Mouse (Mus musculus): Measurements from ENCODE around the gene Acsbg1. TPM values are rescaled to one million over a fixed set of nuclear protein-coding genes. Genes with fewer than 3 reads are reported as not detected.
A peak's percentile ranks its signal among the peaks of the same experiment; 100 is the strongest.
"Not testable (repeated sequence)": the region's sequence is repeated elsewhere in the genome, so short reads cannot be mapped to it uniquely, and the experiment has no call there.

The Acsbg1 gene
- total RNA-seq (2021) = 68.3 and 86.2 TPM in 2 replicates
- long read RNA-seq, experiment 1, transcript Acsbg1-201 (14 exons, 2,880 nt) = major isoform, 246 of 291 reads
- long read RNA-seq, experiment 1, partial matches to known transcripts = 30 of 291 reads
- long read RNA-seq, experiment 1, other reads (novel, unspliced or antisense) = 15 of 291 reads
- long read RNA-seq, experiment 2, transcript Acsbg1-201 (14 exons, 2,880 nt) = major isoform, 165 of 203 reads
- long read RNA-seq, experiment 2, partial matches to known transcripts = 23 of 203 reads
- long read RNA-seq, experiment 2, other reads (novel, unspliced or antisense) = 15 of 203 reads

- DNase-seq = peak; percentile 68
Observed at GRCm38 (mm10) chr9:54661605-54662377, at the start of gene Acsbg1. TSS of gene Acsbg1 (minus strand) at chr9:54661870.

DNA sequence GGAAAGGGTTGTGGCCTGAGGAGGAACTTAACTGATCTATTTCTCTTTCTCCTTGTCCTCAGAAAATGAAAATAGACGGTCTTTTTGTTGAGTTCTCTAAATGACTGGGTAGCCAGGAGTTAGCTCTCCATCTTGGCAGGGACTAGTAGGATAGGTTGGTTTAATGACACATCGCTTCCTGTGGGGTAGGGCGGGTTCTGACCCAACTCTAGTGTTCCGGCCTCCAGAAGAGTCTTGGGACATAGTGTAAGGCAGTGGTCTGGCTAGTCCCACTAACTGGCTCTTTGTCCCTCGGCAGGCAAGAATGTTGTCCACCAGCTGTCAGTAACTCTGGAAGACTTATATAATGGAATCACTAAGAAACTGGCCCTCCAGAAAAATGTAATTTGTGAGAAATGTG, 46.4 kb upstream of the Acsbg1 start:
- DNase-seq = no peak

GRCm38 (mm10) chr9:54707288-54707999, 45.8 kb upstream of the Acsbg1 start:
- DNase-seq = no peak

- no peak for DNase-seq
Observed at GRCm38 (mm10) chr9:54705561-54705960, 43.9 kb upstream of the Acsbg1 start.

DNA sequence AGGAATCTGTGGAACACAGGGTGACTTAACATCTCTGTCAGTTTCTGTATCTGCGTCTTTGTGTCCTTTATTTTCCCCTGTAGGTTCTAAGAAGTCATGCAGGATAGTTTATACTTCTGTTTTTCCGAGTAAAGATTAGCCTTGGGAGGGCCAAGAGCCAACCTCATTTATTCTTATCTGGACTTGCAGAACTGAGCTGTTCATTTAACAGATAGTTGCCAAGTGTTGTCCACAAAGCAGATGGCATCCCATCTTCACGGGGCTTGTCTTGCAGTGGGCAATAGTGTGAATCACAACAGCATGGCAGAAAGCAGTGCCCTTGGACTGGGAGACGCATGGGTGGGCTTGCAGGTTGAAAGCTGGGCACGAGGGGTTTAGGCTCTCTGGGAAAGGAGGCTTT, 42.7 kb upstream of the Acsbg1 start:
- no peak for DNase-seq

DNA sequence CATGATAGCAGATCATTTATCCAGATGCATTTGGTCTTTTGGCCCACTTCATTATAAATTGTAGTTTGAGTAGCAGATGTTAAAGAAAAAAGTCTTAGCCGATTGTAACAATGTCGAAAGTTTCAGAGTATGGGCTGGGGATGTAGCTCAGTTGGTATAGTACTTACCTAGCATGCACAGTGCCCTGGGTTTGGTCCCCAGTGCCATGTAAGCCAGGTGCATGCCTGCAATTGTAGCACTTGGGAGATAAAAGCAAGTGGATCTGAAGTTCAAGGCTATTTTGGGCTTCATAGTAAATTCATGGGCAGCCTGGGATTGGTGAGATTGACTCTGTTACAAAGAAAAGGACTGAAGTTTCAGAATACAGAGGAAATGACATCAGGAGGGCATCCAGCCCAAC, 40.9 kb upstream of the Acsbg1 start:
- no peak for DNase-seq

GRCm38 (mm10) chr9:54700746-54701145, 39.1 kb upstream of the Acsbg1 start:
- DNase-seq = no peak

DNA sequence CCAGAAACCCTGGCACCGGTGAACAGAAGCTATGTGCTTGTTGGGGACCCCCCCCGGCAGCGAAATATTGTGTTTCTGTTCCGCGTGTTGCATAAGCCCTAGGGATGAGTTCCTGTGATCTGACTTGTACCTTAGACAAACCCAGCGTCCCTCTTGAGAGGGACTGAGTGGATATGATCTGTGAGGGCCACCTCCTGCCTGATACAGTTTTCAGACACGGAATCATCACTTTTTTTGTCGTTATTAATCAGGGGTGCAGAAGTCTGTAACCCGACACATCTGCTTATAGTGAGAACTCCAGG, 38.5 kb upstream of the Acsbg1 start:
- DNase-seq = no peak

- peak; percentile 90 for DNase-seq
Observed at GRCm38 (mm10) chr9:54699345-54700173, 37.9 kb upstream of the Acsbg1 start.

- no peak for DNase-seq
Observed at GRCm38 (mm10) chr9:54699087-54699344, 37.3 kb upstream of the Acsbg1 start.

DNA sequence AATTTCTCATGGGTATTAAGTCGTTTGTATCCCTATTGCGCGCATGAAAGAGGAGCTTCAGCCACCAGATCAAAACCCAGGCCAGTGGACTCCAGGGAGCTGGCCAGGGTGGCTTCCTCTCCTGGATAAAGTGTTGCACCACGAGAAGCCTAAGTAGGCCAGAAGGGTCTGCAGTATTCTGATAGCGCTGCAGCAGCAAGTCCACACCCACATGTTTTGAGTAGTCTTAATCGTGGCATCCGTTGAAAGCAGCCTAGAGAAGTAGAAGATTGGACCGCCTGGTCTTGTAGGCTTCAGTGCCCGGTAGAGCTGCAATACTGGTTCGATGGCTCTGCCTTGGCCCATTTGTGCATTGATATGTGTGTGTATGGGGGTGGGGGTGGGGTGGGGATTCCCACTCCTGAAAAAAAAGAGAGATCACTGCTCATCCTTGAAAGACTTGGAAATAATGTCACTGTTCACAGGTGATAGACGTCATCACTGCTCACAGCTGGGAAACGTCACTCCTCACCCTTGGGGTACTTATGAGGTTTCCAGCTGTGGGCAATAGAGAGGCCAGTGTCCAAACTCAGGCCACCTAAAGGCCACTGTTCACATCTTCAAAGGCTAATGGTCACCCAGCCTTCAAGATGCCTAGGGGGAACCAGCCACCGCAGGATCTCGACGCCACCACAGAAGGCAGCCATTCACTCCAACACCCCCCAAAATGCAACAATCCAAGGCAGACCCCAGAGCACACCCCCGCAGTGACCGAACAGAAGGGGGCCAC, 36.8 kb upstream of the Acsbg1 start, which contains the start of gene Dnaja4:
Gene Dnaja4, plus strand, starts transcription at position 556 of the 769 bp plus-strand sequence.
- DNase-seq = no peak

DNA sequence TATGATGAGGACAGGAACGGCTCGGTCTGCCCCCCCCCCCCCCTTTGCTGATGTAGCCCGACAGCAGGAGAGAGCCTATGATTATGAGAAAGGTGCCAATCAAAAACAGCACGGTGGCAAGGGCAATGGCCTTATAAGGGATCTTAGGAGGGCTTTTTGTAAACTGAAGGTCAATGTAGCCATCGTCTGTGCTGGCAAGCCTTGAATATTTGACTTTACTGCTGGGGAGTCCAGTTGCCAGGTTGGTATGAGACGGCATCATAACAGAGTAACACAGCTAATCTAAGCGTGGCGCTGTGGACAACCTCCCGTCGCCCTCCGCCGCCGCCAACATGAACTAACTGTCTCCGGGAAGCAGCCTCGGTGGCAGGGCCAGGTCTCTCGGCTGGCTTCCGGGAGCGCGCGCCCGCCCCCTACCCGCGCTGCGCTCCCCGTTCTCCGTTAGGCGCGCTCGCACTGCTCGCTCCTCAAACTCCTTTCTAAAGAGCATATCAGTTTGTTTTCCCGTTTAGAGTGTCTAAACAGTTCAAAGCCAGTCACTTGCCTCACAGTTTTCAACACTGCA, 29.7 kb upstream of the Acsbg1 start:
- DNase-seq = peak; percentile 52

- DNase-seq = not testable (repeated sequence)
Observed at GRCm38 (mm10) chr9:54690697-54691096, 29.0 kb upstream of the Acsbg1 start.

- no peak for DNase-seq
Observed at GRCm38 (mm10) chr9:54689446-54689845, 27.8 kb upstream of the Acsbg1 start.

DNA sequence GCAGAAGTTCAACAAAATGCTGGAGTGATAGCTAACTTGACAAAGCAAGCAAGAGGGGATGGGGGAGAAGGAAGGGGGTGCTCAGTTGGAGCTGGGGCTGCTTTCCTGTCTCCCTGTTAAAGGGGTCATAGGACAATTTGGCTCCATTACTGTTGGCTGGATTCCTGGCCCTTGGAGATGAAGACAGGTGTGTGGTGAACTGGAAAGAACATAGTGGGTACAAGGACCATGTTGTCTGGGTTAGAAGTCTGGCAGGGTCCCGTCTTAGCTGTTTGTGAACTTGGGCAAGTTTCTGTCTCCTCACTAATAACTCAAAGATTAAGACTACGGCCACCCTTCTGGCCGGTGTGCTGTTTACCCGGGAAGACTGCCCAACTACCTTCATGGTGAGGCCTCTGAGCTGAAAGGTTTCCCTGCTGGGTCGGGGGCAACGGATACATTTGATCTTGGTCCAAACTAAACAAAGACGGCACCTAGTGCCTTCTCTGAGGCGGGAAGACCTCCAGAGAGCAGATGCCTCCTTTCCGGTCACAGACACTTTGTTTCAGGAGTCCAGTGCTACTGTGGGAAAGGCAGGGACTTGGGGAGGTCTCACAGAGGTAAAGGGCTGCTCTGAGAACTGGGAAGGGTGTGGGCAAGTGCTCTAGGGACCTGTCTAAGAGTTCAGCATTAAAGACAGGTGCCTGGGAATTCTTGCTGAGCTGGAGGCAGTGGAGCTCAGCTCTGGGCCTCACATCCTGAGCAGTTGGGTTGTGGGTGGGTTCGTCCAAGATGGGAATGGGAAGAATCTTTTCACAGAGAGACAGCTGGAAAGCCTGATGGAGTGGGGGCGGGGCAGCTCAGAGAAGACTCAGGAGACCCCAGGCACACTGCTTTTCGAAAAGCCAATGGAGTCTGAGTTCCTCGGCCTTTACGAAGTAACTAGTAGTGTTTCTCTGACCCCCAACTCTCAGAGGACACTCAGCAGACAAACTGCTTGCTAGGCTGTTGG, 25.9 kb upstream of the Acsbg1 start:
- no peak for DNase-seq

- no peak for DNase-seq
Observed at GRCm38 (mm10) chr9:54683814-54684605, 22.3 kb upstream of the Acsbg1 start.

DNA sequence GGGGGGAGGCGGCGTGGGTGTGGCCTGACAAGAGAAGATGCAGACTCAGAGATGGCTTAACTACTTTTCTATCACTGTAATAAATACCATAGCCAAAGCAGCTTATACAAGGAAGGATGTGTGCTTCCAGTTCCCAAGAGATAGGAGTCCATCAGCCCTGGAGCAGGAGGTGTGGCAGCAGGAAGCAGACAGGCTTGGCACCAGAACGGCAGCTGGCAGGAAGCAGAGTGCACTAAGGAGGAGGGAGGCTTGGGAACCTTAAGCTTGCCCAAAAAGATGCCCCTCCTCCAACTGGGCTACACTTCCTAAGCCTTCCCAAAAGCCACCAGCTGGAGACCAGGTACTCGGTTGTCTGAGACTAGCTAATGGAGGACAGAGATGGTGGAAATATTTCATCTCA, 21.2 kb upstream of the Acsbg1 start:
- DNase-seq = no peak

- peak; percentile 84 for DNase-seq
Observed at GRCm38 (mm10) chr9:54676531-54676986, 14.9 kb upstream of the Acsbg1 start.

DNA sequence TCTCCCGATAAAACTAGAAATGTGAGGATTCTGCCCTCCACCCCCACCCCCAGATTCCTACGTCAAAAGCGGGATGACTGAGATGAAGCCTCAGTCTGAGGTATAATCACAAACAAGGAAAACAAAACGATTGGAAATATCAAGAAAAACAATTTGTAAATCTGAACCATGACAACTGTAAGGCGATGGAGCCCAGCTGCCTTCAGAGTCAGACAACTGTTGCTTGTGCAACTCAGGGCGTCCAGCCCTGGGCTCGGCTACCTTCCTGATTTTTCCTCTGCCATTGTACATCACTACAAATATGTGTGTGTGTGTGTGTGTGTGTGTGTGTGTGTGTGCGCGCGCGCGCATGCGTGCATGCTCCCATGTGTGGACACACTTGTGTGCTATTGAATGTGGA, 12.2 kb upstream of the Acsbg1 start:
- no peak for DNase-seq
